Mouse (Mus musculus): ENCODE measurements around the gene Lcn9. TPM values are rescaled to one million over a fixed set of nuclear protein-coding genes. Genes with fewer than 3 reads are reported as not detected.

The Lcn9 gene
- polyA plus RNA-seq, 1 experiment from 2014 or later, result not detected

GRCm38 (mm10) chr2:25780921-25781320, 42.0 kb upstream of the Lcn9 start:
- ATAC-seq (ENCODE audit: low FRiP score, low TSS enrichment) (no peak), DNase-seq (ENCODE audit: low spot score) (no peak)
- Histone ChIP-seq H3K27me3 (ENCODE audit: control insufficient read depth, insufficient read depth, low read length) (no peaks in the 10 kb centered on the region), H3K27ac (replicated peaks) (no peak overlapping the region), H3K9ac (ENCODE audit: low read length) (no peak overlapping the region), H3K36me3 (ENCODE audit: control insufficient read depth, insufficient read depth, low read length) (no peaks in the 10 kb centered on the region), H3K4me3 (ENCODE audit: low read depth, low read length) (no peak overlapping the region), H3K9me3 (ENCODE audit: control insufficient read depth, low read length) (no peaks in the 10 kb centered on the region), H3K4me1 (replicated peaks; ENCODE audit: control insufficient read depth, insufficient read depth) (no peaks in the 10 kb centered on the region), H3K4me2 (replicated peaks; ENCODE audit: low read depth) (no peak overlapping the region)
- TF ChIP-seq CTCF (IDR thresholded peaks at IDR 0.05; ENCODE audit: low read depth), result no peak
- TF ChIP-seq EP300 (optimal IDR thresholded peaks at IDR 0.05), result no peak
- WGBS, result 30% methylated on average over 4 of the region's 4 CpGs

DNA sequence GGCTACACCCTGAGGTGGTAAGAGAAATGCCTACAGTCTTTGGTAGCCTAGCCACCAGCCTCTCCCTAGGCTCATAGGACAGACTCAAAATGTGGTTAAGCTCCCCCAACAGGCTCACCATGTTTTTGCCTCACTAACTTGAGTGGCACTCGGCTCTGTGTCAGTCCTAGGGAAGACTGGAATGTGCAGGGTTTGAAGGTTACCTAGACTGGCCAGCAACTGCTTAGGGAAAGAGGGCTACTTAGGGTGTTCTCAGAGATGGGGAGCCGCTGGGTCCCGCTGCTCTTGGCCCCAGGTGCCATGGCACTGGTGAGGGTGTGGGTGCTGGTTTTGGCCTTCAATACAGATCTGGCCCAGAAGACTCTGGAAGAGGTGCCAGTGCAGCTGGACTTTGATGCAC, 41.0 kb upstream of the Lcn9 start, which contains the start of gene Gm13539:
Gene Gm13539, plus strand, starts transcription at position 301 of the 400 bp plus-strand sequence.
- Histone ChIP-seq H3K4me3 (ENCODE audit: low read depth, low read length) (no peak within 1 kb of the TSS), H3K27ac (replicated peaks) (no peak within 1 kb of the TSS), H3K27me3 (ENCODE audit: control insufficient read depth, insufficient read depth, low read length) (no peaks in the 10 kb centered on the region), H3K9ac (ENCODE audit: low read length) (no peak within 1 kb of the TSS), H3K4me2 (replicated peaks; ENCODE audit: low read depth) (no peak within 1 kb of the TSS), H3K36me3 (ENCODE audit: control insufficient read depth, insufficient read depth, low read length) (no peaks in the 10 kb centered on the region), H3K4me1 (replicated peaks; ENCODE audit: control insufficient read depth, insufficient read depth) (no peaks in the 10 kb centered on the region), H3K9me3 (ENCODE audit: control insufficient read depth, low read length) (no peaks in the 10 kb centered on the region)
- DNase-seq (ENCODE audit: low spot score) (no peak), ATAC-seq (ENCODE audit: low FRiP score, low TSS enrichment) (no peak)
- TF ChIP-seq CTCF (IDR thresholded peaks at IDR 0.05; ENCODE audit: low read depth) (no peak), EP300 (optimal IDR thresholded peaks at IDR 0.05) (no peak)
- WGBS, result 84% methylated on average over 3 of the region's 3 CpGs

DNA sequence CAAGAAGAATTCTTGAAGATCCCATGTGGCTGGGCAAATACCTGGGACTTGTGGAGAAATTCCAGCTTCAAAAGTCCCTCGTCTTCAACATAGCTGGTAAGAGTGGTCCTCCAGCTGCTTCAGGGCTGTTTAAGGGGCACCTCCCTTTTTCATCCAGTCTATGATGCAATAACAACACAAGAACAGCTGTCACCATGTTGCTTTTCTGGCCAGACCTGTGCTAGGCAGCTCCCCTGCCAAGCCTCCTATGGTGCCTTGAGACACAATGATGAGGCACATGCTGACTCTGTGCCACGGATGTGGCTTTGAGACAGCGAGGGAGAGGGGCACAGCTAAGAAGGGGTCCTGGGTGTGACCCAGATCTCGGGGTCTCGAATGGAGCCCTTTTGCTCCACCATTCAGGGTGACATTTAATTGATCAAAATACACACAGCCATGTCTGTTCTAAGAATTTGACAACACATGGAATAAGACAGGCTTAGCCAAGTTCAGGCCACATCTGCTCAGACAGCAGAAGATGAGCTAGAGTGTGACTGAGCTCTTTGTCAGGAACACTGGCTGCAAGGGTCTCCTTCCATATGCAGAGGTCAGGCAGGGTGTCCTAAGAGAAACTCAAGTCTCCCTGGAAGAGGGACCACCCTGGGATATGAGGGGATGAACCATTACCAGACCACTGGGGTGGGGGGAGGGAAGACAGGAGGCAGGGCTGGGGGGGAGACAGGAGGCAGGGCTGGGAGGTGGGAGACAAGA, 37.2 kb upstream of the Lcn9 start:
- ATAC-seq (ENCODE audit: low FRiP score, low TSS enrichment), result no peak
- 57% methylated on average over 5 of the region's 5 CpGs for WGBS

DNA sequence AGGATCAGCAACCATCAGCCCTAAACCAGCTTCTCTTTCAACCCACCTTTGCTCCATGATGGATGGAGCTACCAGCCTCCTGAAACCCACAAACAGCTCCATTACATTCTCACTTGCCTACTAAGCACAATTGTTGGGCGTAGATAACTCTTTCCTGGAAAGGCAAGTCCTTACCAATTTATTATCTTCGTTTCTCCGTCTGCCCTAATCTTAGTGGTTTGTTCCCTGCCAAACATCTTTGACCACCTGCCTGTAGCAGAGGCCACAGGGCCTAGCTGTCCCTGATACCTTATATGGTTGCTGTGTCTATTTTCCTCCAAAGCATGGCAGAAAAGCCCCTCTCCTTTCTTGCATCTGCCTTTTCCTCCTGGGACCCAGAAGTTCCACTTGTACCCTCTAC, 33.9 kb upstream of the Lcn9 start:
- H3K4me2 ChIP-seq (replicated peaks; ENCODE audit: low read depth), result no peak overlapping the region
- no peaks in the 10 kb centered on the region for H3K9me3 ChIP-seq (ENCODE audit: control insufficient read depth, low read length)
- no peak overlapping the region for H3K4me3 ChIP-seq (ENCODE audit: low read depth, low read length)
- no peaks in the 10 kb centered on the region for H3K36me3 ChIP-seq (ENCODE audit: control insufficient read depth, insufficient read depth, low read length)
- no peak overlapping the region for H3K9ac ChIP-seq (ENCODE audit: low read length)
- TF ChIP-seq CTCF (IDR thresholded peaks at IDR 0.05; ENCODE audit: low read depth) (no peak), EP300 (optimal IDR thresholded peaks at IDR 0.05) (no peak)
- no peak overlapping the region for H3K27ac ChIP-seq (replicated peaks)
- H3K4me1 ChIP-seq (replicated peaks; ENCODE audit: control insufficient read depth, insufficient read depth), result no peaks in the 10 kb centered on the region
- 76% methylated on average over 3 of the region's 3 CpGs for WGBS
- no peaks in the 10 kb centered on the region for H3K27me3 ChIP-seq (ENCODE audit: control insufficient read depth, insufficient read depth, low read length)
- DNase-seq (ENCODE audit: low spot score), result no peak
- no peak for ATAC-seq (ENCODE audit: low FRiP score, low TSS enrichment)

More for the DNA sequence above, 37.2 kb upstream of the Lcn9 start:
- H3K36me3 ChIP-seq (ENCODE audit: control insufficient read depth, insufficient read depth, low read length), result no peaks in the 10 kb centered on the region
- no peak overlapping the region for H3K4me3 ChIP-seq (ENCODE audit: low read depth, low read length)
- H3K27me3 ChIP-seq (ENCODE audit: control insufficient read depth, insufficient read depth, low read length), result no peaks in the 10 kb centered on the region
- no peaks in the 10 kb centered on the region for H3K4me1 ChIP-seq (replicated peaks; ENCODE audit: control insufficient read depth, insufficient read depth)
- H3K27ac ChIP-seq (replicated peaks), result no peak overlapping the region
- H3K9me3 ChIP-seq (ENCODE audit: control insufficient read depth, low read length), result no peaks in the 10 kb centered on the region
- H3K4me2 ChIP-seq (replicated peaks; ENCODE audit: low read depth), result no peak overlapping the region
- no peak overlapping the region for H3K9ac ChIP-seq (ENCODE audit: low read length)
- no peak for DNase-seq (ENCODE audit: low spot score)
- TF ChIP-seq EP300 (optimal IDR thresholded peaks at IDR 0.05) (no peak), CTCF (IDR thresholded peaks at IDR 0.05; ENCODE audit: low read depth) (no peak)

GRCm38 (mm10) chr2:25797635-25798034, 25.3 kb upstream of the Lcn9 start:
- H3K4me2 ChIP-seq (replicated peaks; ENCODE audit: low read depth), result no peak overlapping the region
- 18% methylated on average over 2 of the region's 2 CpGs for WGBS
- H3K9ac ChIP-seq (ENCODE audit: low read length), result no peak overlapping the region
- H3K27ac ChIP-seq (replicated peaks), result no peak overlapping the region
- no peaks in the 10 kb centered on the region for H3K4me1 ChIP-seq (replicated peaks; ENCODE audit: control insufficient read depth, insufficient read depth)
- DNase-seq (ENCODE audit: low spot score) (no peak), ATAC-seq (ENCODE audit: low FRiP score, low TSS enrichment) (no peak)
- no peak overlapping the region for H3K4me3 ChIP-seq (ENCODE audit: low read depth, low read length)
- no peaks in the 10 kb centered on the region for H3K27me3 ChIP-seq (ENCODE audit: control insufficient read depth, insufficient read depth, low read length)
- H3K9me3 ChIP-seq (ENCODE audit: control insufficient read depth, low read length), result no peaks in the 10 kb centered on the region
- no peaks in the 10 kb centered on the region for H3K36me3 ChIP-seq (ENCODE audit: control insufficient read depth, insufficient read depth, low read length)
- no peak for TF ChIP-seq CTCF (IDR thresholded peaks at IDR 0.05; ENCODE audit: low read depth)
- TF ChIP-seq EP300 (optimal IDR thresholded peaks at IDR 0.05), result no peak

DNA sequence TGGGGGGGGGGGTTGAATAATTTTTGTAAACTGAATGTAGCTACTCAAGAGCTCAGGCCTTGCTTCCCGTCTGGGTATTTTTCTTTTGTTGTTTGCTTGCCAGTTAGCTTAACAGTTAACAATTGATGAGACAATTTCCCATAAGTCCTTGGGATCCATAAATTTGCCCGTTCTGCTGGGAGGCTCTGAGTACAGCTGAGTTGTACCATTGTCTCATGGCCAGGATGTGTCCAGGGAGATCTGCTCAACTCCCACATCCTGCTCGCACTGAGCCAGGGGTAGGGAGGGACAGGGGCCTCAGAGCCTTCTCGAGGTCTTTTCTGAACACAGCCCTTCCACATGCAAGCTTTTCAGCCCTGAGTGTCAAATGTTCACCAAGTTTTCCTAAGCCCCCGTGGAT, 24.9 kb upstream of the Lcn9 start:
- Histone ChIP-seq H3K36me3 (ENCODE audit: control insufficient read depth, insufficient read depth, low read length) (no peaks in the 10 kb centered on the region), H3K4me2 (replicated peaks; ENCODE audit: low read depth) (no peak overlapping the region), H3K4me1 (replicated peaks; ENCODE audit: control insufficient read depth, insufficient read depth) (no peaks in the 10 kb centered on the region), H3K4me3 (ENCODE audit: low read depth, low read length) (no peak overlapping the region), H3K27me3 (ENCODE audit: control insufficient read depth, insufficient read depth, low read length) (no peaks in the 10 kb centered on the region), H3K27ac (replicated peaks) (no peak overlapping the region), H3K9ac (ENCODE audit: low read length) (no peak overlapping the region), H3K9me3 (ENCODE audit: control insufficient read depth, low read length) (no peaks in the 10 kb centered on the region)
- TF ChIP-seq EP300 (optimal IDR thresholded peaks at IDR 0.05) (no peak), CTCF (IDR thresholded peaks at IDR 0.05; ENCODE audit: low read depth) (no peak)
- DNase-seq (ENCODE audit: low spot score) (no peak), ATAC-seq (ENCODE audit: low FRiP score, low TSS enrichment) (no peak)
- WGBS, result 46% methylated on average over 5 of the region's 5 CpGs

Data from stomach, postnatal 0 days (tissue).